Mouse (Mus musculus) neural tube, embryonic 11.5 days (tissue): ENCODE data around the gene Adamtsl4. TPM values are rescaled to one million over a fixed set of nuclear protein-coding genes. Genes with fewer than 3 reads are reported as not detected.
"Not testable (repeated sequence)": the region's sequence is repeated elsewhere in the genome, so short reads cannot be mapped to it uniquely, and the experiment has no call there.

Experiments
- ATAC-seq: fragments of 200-750 bp; cut with Nextera tagmentation; 2 replicates; pipeline ENCODE4 v1.8.0; 2017; ENCODE audit warnings: moderate number of reproducible peaks, mild to moderate bottlenecking, moderate TSS enrichment, moderate library complexity; ENCODE audit not compliant: insufficient read depth, low FRiP score, low TSS enrichment
- DNase-seq: peaks from one replicate; pipeline ENCODE4 v3.0.0-alpha.2; 2015; ENCODE audit warnings: low spot score
- H3K27ac ChIP-seq: fragments of 300-500 bp; sonication (generic); 2 replicates; pipeline ENCODE4 v1.5.1; 2014; ENCODE audit warnings: low read depth, mild to moderate bottlenecking, low read length
- H3K27me3 ChIP-seq: fragments of 300-500 bp; sonication (generic); 2 replicates; pipeline ENCODE4 v1.6.1; 2014; ENCODE audit warnings: mild to moderate bottlenecking, low read length, mixed read lengths; ENCODE audit not compliant: control insufficient read depth, insufficient read depth
- H3K36me3 ChIP-seq: fragments of 300-500 bp; sonication (generic); 2 replicates; pipeline ENCODE4 v1.6.1; 2014; ENCODE audit warnings: mild to moderate bottlenecking, low read length, moderate library complexity, mixed read lengths; ENCODE audit not compliant: control insufficient read depth, insufficient read depth
- H3K4me1 ChIP-seq: fragments of 300-500 bp; sonication (generic); 2 replicates; pipeline ENCODE4 v1.6.1; 2014; ENCODE audit warnings: low read length, mixed read lengths; ENCODE audit not compliant: control insufficient read depth, insufficient read depth
- H3K4me2 ChIP-seq: fragments of 300-500 bp; sonication (generic); 2 replicates; pipeline ENCODE4 v1.6.1; 2014; ENCODE audit warnings: low read depth, mild to moderate bottlenecking, moderate library complexity
- H3K4me3 ChIP-seq: fragments of 300-500 bp; sonication (generic); 2 replicates; pipeline ENCODE4 v1.5.1; 2014; ENCODE audit warnings: low read depth, low read length
- H3K9ac ChIP-seq: fragments of 300-500 bp; sonication (generic); 2 replicates; pipeline ENCODE4 v1.6.1; 2014; ENCODE audit warnings: mild to moderate bottlenecking, low read length
- H3K9me3 ChIP-seq: fragments of 300-500 bp; sonication (generic); 2 replicates; pipeline ENCODE4 v1.6.1; 2016; ENCODE audit warnings: low read length; ENCODE audit not compliant: control insufficient read depth
- WGBS: fragments of 180-500 bp; shearing (Covaris S2); extraction: QIAGEN DNeasy Blood & Tissue Kit; methylation state at CpG from one replicate; pipeline ENCODE4 v1.1.7; 2014; 5-methylcytosine and 5-hydroxymethylcytosine counted together
- polyA plus RNA-seq: library from polyadenylated mRNA; unstranded; fragments of >200 nt; fragmentation: Nextera tagmentation; extraction: Ambion mirVana; gene quantifications from 2 replicates; pipeline ENCODE4 v1.2.1, GENCODE M21; 2014

Adamtsl4 gene
- polyA plus RNA-seq, 1 experiment from 2014 or later = 0.82 TPM

GRCm38 (mm10) chr3:95675301-95676092 lies 12.2 kb downstream of the Adamtsl4 start:
- DNase-seq (peak; percentile 75), ATAC-seq (0 out of 2 replicates have a peak, but pooled peaks have one; percentile 3)
- 17% methylated on average over 7 of the region's 8 CpGs for WGBS
- H3K27me3 ChIP-seq = no peaks in the 10 kb centered on the region
- H3K4me3 ChIP-seq = no peak overlapping the region; the same call in 1 of the 2 replicates
- peak overlapping the region; percentile 54 for H3K27ac ChIP-seq
- no peaks in the 10 kb centered on the region for H3K36me3 ChIP-seq
- no peak overlapping the region for H3K9ac ChIP-seq
- peaks cover 13% of the 10 kb centered on the region for H3K4me1 ChIP-seq
- 0 out of 2 replicates have a peak overlapping the region, but pooled peaks have one; percentile 1 for H3K4me2 ChIP-seq
- no peaks in the 10 kb centered on the region for H3K9me3 ChIP-seq

- H3K4me1 ChIP-seq = peaks cover 13% of the 10 kb centered on the region
- DNase-seq = no peak
- ATAC-seq = no peak
- H3K27ac ChIP-seq = peak overlapping the region; percentile 54
- H3K9me3 ChIP-seq = no peaks in the 10 kb centered on the region
- no peak overlapping the region for H3K9ac ChIP-seq
- no peaks in the 10 kb centered on the region for H3K36me3 ChIP-seq
- WGBS = 5% methylated on average over 6 of the region's 6 CpGs
- H3K4me3 ChIP-seq = no peak overlapping the region
- H3K27me3 ChIP-seq = no peaks in the 10 kb centered on the region
- no peak overlapping the region for H3K4me2 ChIP-seq
Measured at GRCm38 (mm10) chr3:95674812-95675211, 12.9 kb downstream of the Adamtsl4 start.

GRCm38 (mm10) chr3:95674236-95674635 lies 13.5 kb downstream of the Adamtsl4 start:
- H3K4me3 ChIP-seq = no peak overlapping the region
- ATAC-seq = no peak
- H3K4me2 ChIP-seq = no peak overlapping the region
- no peak overlapping the region for H3K9ac ChIP-seq
- WGBS = 21% methylated on average over 2 of the region's 2 CpGs
- H3K27me3 ChIP-seq = no peaks in the 10 kb centered on the region
- H3K27ac ChIP-seq = peak overlapping the region; percentile 47
- H3K9me3 ChIP-seq = no peaks in the 10 kb centered on the region
- H3K36me3 ChIP-seq = peaks cover 3% of the 10 kb centered on the region; the same call in 1 of the 2 replicates
- peaks cover 13% of the 10 kb centered on the region for H3K4me1 ChIP-seq
- DNase-seq = no peak

- WGBS = 24% methylated on average over 11 of the region's 11 CpGs
- Histone ChIP-seq H3K4me3 (no peak overlapping the region), H3K9ac (no peak overlapping the region), H3K4me1 (peaks cover 13% of the 10 kb centered on the region), H3K36me3 (peaks cover 3% of the 10 kb centered on the region), H3K9me3 (no peaks in the 10 kb centered on the region), H3K27ac (peak overlapping the region; percentile 47), H3K27me3 (no peaks in the 10 kb centered on the region), H3K4me2 (no peak overlapping the region)
- no peak for DNase-seq
- no peak for ATAC-seq
Measured at GRCm38 (mm10) chr3:95673707-95674211, 14.0 kb downstream of the Adamtsl4 start.

GRCm38 (mm10) chr3:95672861-95673706 lies 14.6 kb downstream of the Adamtsl4 start:
- no peak overlapping the region for H3K9ac ChIP-seq
- 58% methylated on average over 10 of the region's 10 CpGs for WGBS
- DNase-seq (no peak), ATAC-seq (no peak)
- H3K27me3 ChIP-seq = no peaks in the 10 kb centered on the region
- no peaks in the 10 kb centered on the region for H3K9me3 ChIP-seq
- H3K4me2 ChIP-seq = no peak overlapping the region
- peaks cover 13% of the 10 kb centered on the region for H3K4me1 ChIP-seq
- H3K4me3 ChIP-seq = no peak overlapping the region
- 0 out of 2 replicates have a peak overlapping the region, but pooled peaks have one; percentile 47 for H3K27ac ChIP-seq
- peaks cover 3% of the 10 kb centered on the region for H3K36me3 ChIP-seq

GRCm38 (mm10) chr3:95672461-95672860 lies 15.3 kb downstream of the Adamtsl4 start:
- no peak overlapping the region for H3K27ac ChIP-seq
- WGBS = 46% methylated on average over 3 of the region's 3 CpGs
- DNase-seq (no peak), ATAC-seq (no peak)
- H3K4me1 ChIP-seq = peaks cover 18% of the 10 kb centered on the region
- H3K4me3 ChIP-seq = no peak overlapping the region
- H3K4me2 ChIP-seq = no peak overlapping the region
- no peak overlapping the region for H3K9ac ChIP-seq
- H3K9me3 ChIP-seq = no peaks in the 10 kb centered on the region
- H3K36me3 ChIP-seq = peaks cover 3% of the 10 kb centered on the region
- H3K27me3 ChIP-seq = no peaks in the 10 kb centered on the region

- Histone ChIP-seq H3K4me3 (no peak overlapping the region), H3K4me2 (no peak overlapping the region), H3K9me3 (no peaks in the 10 kb centered on the region), H3K27me3 (no peaks in the 10 kb centered on the region), H3K27ac (no peak overlapping the region), H3K4me1 (peaks cover 18% of the 10 kb centered on the region), H3K36me3 (peaks cover 3% of the 10 kb centered on the region), H3K9ac (no peak overlapping the region)
- WGBS = 93% methylated on average over 5 of the region's 5 CpGs
- ATAC-seq (no peak), DNase-seq (no peak)
Measured at GRCm38 (mm10) chr3:95671201-95671600, 16.5 kb downstream of the Adamtsl4 start.

- not testable (repeated sequence) for ATAC-seq, H3K4me3 ChIP-seq, H3K27ac ChIP-seq, H3K9me3 ChIP-seq, DNase-seq, H3K4me2 ChIP-seq, H3K36me3 ChIP-seq, H3K27me3 ChIP-seq, H3K9ac ChIP-seq
- WGBS = 96% methylated on average over 3 of the region's 3 CpGs
- H3K4me1 ChIP-seq = peaks cover 16% of the 10 kb centered on the region
Measured at GRCm38 (mm10) chr3:95670419-95670818, 17.3 kb downstream of the Adamtsl4 start.
